Mouse (Mus musculus) embryonic facial prominence, embryonic 10.5 days (tissue): Measurements from ENCODE around the gene Rftn2. TPM values are rescaled to one million over a fixed set of nuclear protein-coding genes. Genes with fewer than 3 reads are reported as not detected.

Experiments used
- DNase-seq: peaks from one replicate; pipeline ENCODE4 v3.0.0-alpha.2; 2017; ENCODE audit warnings: low spot score
- H3K27ac ChIP-seq: fragments of 300-500 bp; sonication (generic); replicated peaks from 2 replicates; pipeline ENCODE4 v1.5.1; 2016; ENCODE audit warnings: mild to moderate bottlenecking
- H3K27me3 ChIP-seq: fragments of 300-500 bp; sonication (generic); replicated peaks from 2 replicates; pipeline ENCODE4 v1.6.1; 2016; ENCODE audit warnings: low read depth, mild to moderate bottlenecking; ENCODE audit not compliant: poor library complexity, severe bottlenecking
- H3K36me3 ChIP-seq: fragments of 300-500 bp; sonication (generic); replicated peaks from 2 replicates; pipeline ENCODE4 v1.6.1; 2016; ENCODE audit warnings: mild to moderate bottlenecking, moderate library complexity
- H3K4me1 ChIP-seq: fragments of 300-500 bp; sonication (generic); 2 replicates; pipeline ENCODE4 v1.6.1; 2016
- H3K4me3 ChIP-seq: fragments of 300-500 bp; sonication (generic); 2 replicates; pipeline ENCODE4 v1.5.1; 2016; ENCODE audit warnings: mild to moderate bottlenecking, moderate library complexity
- H3K9me3 ChIP-seq: fragments of 300-500 bp; sonication (generic); 2 replicates; pipeline ENCODE4 v1.6.1; 2016; ENCODE audit warnings: mild to moderate bottlenecking
- WGBS: fragments of 180-500 bp; shearing (Covaris S2); methylation state at CpG from one replicate; pipeline ENCODE4 v1.1.7; 2016; 5-methylcytosine and 5-hydroxymethylcytosine counted together
- polyA plus RNA-seq: library from polyadenylated mRNA; unstranded; fragments of >200 nt; fragmentation: Nextera tagmentation; extraction: Ambion mirVana; gene quantifications from 2 replicates; pipeline ENCODE4 v1.2.1, GENCODE M21; 2016

Rftn2 gene
- polyA plus RNA-seq, 1 experiment from 2014 or later: 13.6 TPM

GRCm38 (mm10) chr1:55207561-55207960 lies 19.0 kb downstream of the Rftn2 start:
- Histone ChIP-seq H3K27ac (no peak overlapping the region), H3K36me3 (peaks cover 8% of the 10 kb centered on the region), H3K9me3 (no peaks in the 10 kb centered on the region), H3K4me3 (no peak overlapping the region), H3K4me1 (peaks cover 32% of the 10 kb centered on the region), H3K27me3 (no peaks in the 10 kb centered on the region)
- no peak for DNase-seq
- 90% methylated on average over 6 of the region's 6 CpGs for WGBS

- no peak for DNase-seq
- no peaks in the 10 kb centered on the region for H3K27me3 ChIP-seq
These were observed 20.7 kb downstream of the Rftn2 start for GRCm38 (mm10) chr1:55205808-55206327.

GRCm38 (mm10) chr1:55201850-55202752 lies 24.5 kb downstream of the Rftn2 start:
- Histone ChIP-seq H3K9me3 (no peaks in the 10 kb centered on the region), H3K36me3 (peaks cover 12% of the 10 kb centered on the region), H3K4me1 (peaks cover 19% of the 10 kb centered on the region), H3K27ac (no peak overlapping the region; the same call in 1 of the 2 replicates), H3K27me3 (no peaks in the 10 kb centered on the region), H3K4me3 (no peak overlapping the region)
- WGBS: 69% methylated on average over 18 of the region's 18 CpGs
- DNase-seq: no peak

More at GRCm38 (mm10) chr1:55205808-55206327, 20.7 kb downstream of the Rftn2 start:
- H3K4me3 ChIP-seq: no peak overlapping the region
- no peaks in the 10 kb centered on the region for H3K9me3 ChIP-seq
- 45% methylated on average over 5 of the region's 5 CpGs for WGBS
- peaks cover 12% of the 10 kb centered on the region for H3K36me3 ChIP-seq
- H3K4me1 ChIP-seq: peaks cover 32% of the 10 kb centered on the region
- no peak overlapping the region for H3K27ac ChIP-seq

GRCm38 (mm10) chr1:55198719-55199118 lies 27.9 kb downstream of the Rftn2 start:
- H3K4me1 ChIP-seq: peaks cover 33% of the 10 kb centered on the region
- peaks cover 4% of the 10 kb centered on the region for H3K27me3 ChIP-seq
- 28% methylated on average over 3 of the region's 3 CpGs for WGBS
- H3K4me3 ChIP-seq: no peak overlapping the region
- H3K27ac ChIP-seq: no peak overlapping the region
- peaks cover 8% of the 10 kb centered on the region for H3K36me3 ChIP-seq
- H3K9me3 ChIP-seq: no peaks in the 10 kb centered on the region
- no peak for DNase-seq

GRCm38 (mm10) chr1:55196327-55197003 lies 30.1 kb downstream of the Rftn2 start:
- Histone ChIP-seq H3K27me3 (peaks cover 4% of the 10 kb centered on the region), H3K27ac (no peak overlapping the region), H3K9me3 (no peaks in the 10 kb centered on the region), H3K4me3 (no peak overlapping the region), H3K36me3 (no peaks in the 10 kb centered on the region), H3K4me1 (peaks cover 45% of the 10 kb centered on the region)
- 49% methylated on average over 6 of the region's 6 CpGs for WGBS
- DNase-seq: no peak

GRCm38 (mm10) chr1:55195021-55195420 lies 31.6 kb downstream of the Rftn2 start:
- no peaks in the 10 kb centered on the region for H3K9me3 ChIP-seq
- H3K27me3 ChIP-seq: peaks cover 4% of the 10 kb centered on the region
- H3K36me3 ChIP-seq: peaks cover 6% of the 10 kb centered on the region; the same call in 1 of the 2 replicates
- no peak overlapping the region for H3K27ac ChIP-seq
- H3K4me3 ChIP-seq: no peak overlapping the region
- 72% methylated on average over 4 of the region's 4 CpGs for WGBS
- no peak for DNase-seq
- H3K4me1 ChIP-seq: peaks cover 45% of the 10 kb centered on the region

- H3K27ac ChIP-seq: peak overlapping the region; percentile 51
- DNase-seq: no peak
- peaks cover 45% of the 10 kb centered on the region for H3K4me1 ChIP-seq
- no peaks in the 10 kb centered on the region for H3K9me3 ChIP-seq
- WGBS: 34% methylated on average over 19 of the region's 19 CpGs
- H3K36me3 ChIP-seq: peaks cover 6% of the 10 kb centered on the region; the same call in 1 of the 2 replicates
- H3K27me3 ChIP-seq: peaks cover 4% of the 10 kb centered on the region
- no peak overlapping the region for H3K4me3 ChIP-seq
These were observed 32.3 kb downstream of the Rftn2 start for GRCm38 (mm10) chr1:55194064-55194915.

GRCm38 (mm10) chr1:55193316-55193715 lies 33.3 kb downstream of the Rftn2 start:
- DNase-seq: peak; percentile 75
- Histone ChIP-seq H3K4me1 (peaks cover 40% of the 10 kb centered on the region), H3K9me3 (no peaks in the 10 kb centered on the region)

GRCm38 (mm10) chr1:55192824-55193223 lies 33.8 kb downstream of the Rftn2 start:
- Histone ChIP-seq H3K27me3 (peaks cover 4% of the 10 kb centered on the region), H3K27ac (peak overlapping the region; percentile 62), H3K36me3 (peaks cover 6% of the 10 kb centered on the region; the same call in 1 of the 2 replicates), H3K9me3 (no peaks in the 10 kb centered on the region), H3K4me3 (no peak overlapping the region), H3K4me1 (peaks cover 40% of the 10 kb centered on the region)
- WGBS: 46% methylated on average over 3 of the region's 3 CpGs
- DNase-seq: peak; percentile 49

More at GRCm38 (mm10) chr1:55193316-55193715, 33.3 kb downstream of the Rftn2 start:
- no peak overlapping the region for H3K4me3 ChIP-seq
- peaks cover 4% of the 10 kb centered on the region for H3K27me3 ChIP-seq
- peak overlapping the region; percentile 62 for H3K27ac ChIP-seq
- WGBS: 32% methylated on average over 2 of the region's 2 CpGs
- H3K36me3 ChIP-seq: peaks cover 6% of the 10 kb centered on the region; the same call in 1 of the 2 replicates

- peaks cover 6% of the 10 kb centered on the region; the same call in 1 of the 2 replicates for H3K36me3 ChIP-seq
- peaks cover 4% of the 10 kb centered on the region for H3K27me3 ChIP-seq
- H3K9me3 ChIP-seq: no peaks in the 10 kb centered on the region
- 16% methylated on average over 8 of the region's 8 CpGs for WGBS
- H3K4me3 ChIP-seq: peak overlapping the region; percentile 50
- peaks cover 41% of the 10 kb centered on the region for H3K4me1 ChIP-seq
- DNase-seq: peak; percentile 36
- peak overlapping the region; percentile 78 for H3K27ac ChIP-seq
These were observed 34.6 kb downstream of the Rftn2 start for GRCm38 (mm10) chr1:55192015-55192414.

GRCm38 (mm10) chr1:55186592-55187210 lies 39.9 kb downstream of the Rftn2 start:
- no peak for DNase-seq
- H3K4me1 ChIP-seq: peaks cover 9% of the 10 kb centered on the region; the same call in 1 of the 2 replicates
- peaks cover 27% of the 10 kb centered on the region for H3K36me3 ChIP-seq
- no peaks in the 10 kb centered on the region for H3K9me3 ChIP-seq
- H3K27me3 ChIP-seq: no peaks in the 10 kb centered on the region
- 0 out of 2 replicates have a peak overlapping the region, but pooled peaks have one; percentile 3 for H3K4me3 ChIP-seq
- H3K27ac ChIP-seq: no peak overlapping the region
- WGBS: 28% methylated on average over 11 of the region's 11 CpGs
